Mouse (Mus musculus): ENCODE results near the gene Slc6a12. TPM values are rescaled to one million over a fixed set of nuclear protein-coding genes. Genes with fewer than 3 reads are reported as not detected.

The Slc6a12 gene
- not detected in 2 replicates for polyA plus RNA-seq (2015; fragmentation: Nextera tagmentation; extraction: Ambion mirVana)

DNA sequence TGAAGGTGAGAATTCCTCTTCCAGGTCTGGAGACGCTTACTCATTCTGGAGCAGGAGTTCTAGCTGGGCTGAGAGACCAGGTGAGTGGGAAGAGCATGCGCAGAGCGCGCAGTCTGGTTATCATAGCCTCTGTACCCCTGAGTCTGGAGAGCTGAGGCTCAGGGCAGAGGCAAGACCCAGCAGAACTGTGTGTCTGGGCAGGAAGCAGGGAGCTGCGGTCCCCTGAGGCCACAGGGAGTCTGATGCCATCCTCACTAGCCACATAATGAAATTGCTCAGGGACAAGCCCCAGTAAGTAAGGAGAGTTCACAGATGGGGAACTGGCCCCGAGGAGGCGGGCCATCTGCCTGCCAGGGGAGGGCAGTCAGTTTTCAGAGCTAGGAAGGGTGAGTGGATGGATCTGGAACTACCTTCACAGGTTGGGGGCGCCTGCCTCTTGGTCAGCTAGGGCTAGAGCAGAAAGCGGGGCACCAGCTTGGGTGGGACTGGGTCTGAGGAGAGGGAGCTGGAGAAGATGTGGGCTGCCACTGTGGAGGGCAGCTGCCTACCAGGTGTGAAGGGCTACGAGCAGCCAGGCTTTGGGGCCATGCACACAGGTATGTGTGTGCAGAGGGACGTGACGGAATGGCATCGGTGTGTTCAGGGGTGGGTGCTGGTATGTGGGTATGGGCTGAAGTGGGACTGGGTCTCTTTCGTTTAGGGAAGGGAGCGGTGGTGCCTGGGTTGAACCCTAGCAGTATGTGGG, at the start of gene Slc6a12:
Slc6a12 (plus strand) TSS at position 51 of the 745 bp plus-strand sequence.
- Histone ChIP-seq H3K9ac (ENCODE audit: low read length) (no peak within 1 kb of the TSS), H3K9me3 (replicated peaks; ENCODE audit: control insufficient read depth, low read length) (no peaks in the 10 kb centered on the region), H3K4me3 (ENCODE audit: low read length) (no peak within 1 kb of the TSS), H3K4me1 (ENCODE audit: control insufficient read depth, insufficient read depth, low read length) (no peaks in the 10 kb centered on the region), H3K27ac (ENCODE audit: low read length) (no peak within 1 kb of the TSS), H3K36me3 (ENCODE audit: control insufficient read depth, insufficient read depth) (no peaks in the 10 kb centered on the region), H3K4me2 (ENCODE audit: low read depth, low read length) (no peak within 1 kb of the TSS), H3K27me3 (ENCODE audit: control insufficient read depth, insufficient read depth, low read length) (peaks cover 4% of the 10 kb centered on the region; the same call in 1 of the 2 replicates)
- 66% methylated on average over 15 of the region's 15 CpGs for WGBS
- ATAC-seq (replicated peaks; ENCODE audit: extremely low read depth, insufficient read depth, low FRiP score): 0 out of 2 replicates have a peak, but pooled peaks have one; percentile 25

GRCm38 (mm10) chr6:121299317-121299716, 43.6 kb upstream of the Slc6a12 start:
- Histone ChIP-seq H3K4me1 (ENCODE audit: control insufficient read depth, insufficient read depth, low read length) (peaks cover 10% of the 10 kb centered on the region), H3K36me3 (ENCODE audit: control insufficient read depth, insufficient read depth) (no peaks in the 10 kb centered on the region), H3K4me3 (ENCODE audit: low read length) (no peak overlapping the region), H3K9me3 (replicated peaks; ENCODE audit: control insufficient read depth, low read length) (no peaks in the 10 kb centered on the region), H3K27me3 (ENCODE audit: control insufficient read depth, insufficient read depth, low read length) (no peaks in the 10 kb centered on the region; the same call in 1 of the 2 replicates), H3K4me2 (ENCODE audit: low read depth, low read length) (peak overlapping the region; percentile 62; the same call in 1 of the 2 replicates), H3K27ac (ENCODE audit: low read length) (no peak overlapping the region), H3K9ac (ENCODE audit: low read length) (no peak overlapping the region)
- ATAC-seq (replicated peaks; ENCODE audit: extremely low read depth, insufficient read depth, low FRiP score): no peak
- 45% methylated on average over 7 of the region's 7 CpGs for WGBS

- H3K27ac ChIP-seq (ENCODE audit: low read length): peak within 1 kb of the TSS; percentile 26; the same call in 1 of the 2 replicates
Observed at GRCm38 (mm10) chr6:121299954-121300353, 42.9 kb upstream of the Slc6a12 start, which contains the start of gene Slc6a13. TSS of gene Slc6a13 (plus strand) at chr6:121300227.

DNA sequence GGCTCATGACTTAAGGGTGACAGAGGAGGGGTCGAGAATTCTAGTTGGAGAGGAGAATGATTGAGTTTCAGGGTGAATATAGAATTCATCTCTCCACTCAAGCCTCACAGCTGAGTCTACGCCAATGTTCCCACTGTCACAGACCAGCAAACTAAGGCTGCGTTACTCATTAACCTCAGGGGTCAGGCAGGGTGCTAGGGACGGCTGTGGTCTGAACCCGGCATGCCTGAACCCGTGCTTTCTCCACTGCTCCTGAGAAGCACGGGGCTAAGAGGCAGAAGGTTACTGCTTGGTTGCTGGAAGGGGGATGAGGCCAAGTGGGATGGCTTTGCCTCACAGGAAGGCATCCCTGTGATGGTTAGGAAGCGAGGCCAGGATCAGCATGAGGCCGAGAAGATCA, 42.4 kb upstream of the Slc6a12 start:
- Histone ChIP-seq H3K4me3 (ENCODE audit: low read length) (peak overlapping the region; percentile 39), H3K27ac (ENCODE audit: low read length) (peak overlapping the region; percentile 12; the same call in 1 of the 2 replicates), H3K4me1 (ENCODE audit: control insufficient read depth, insufficient read depth, low read length) (peaks cover 10% of the 10 kb centered on the region), H3K4me2 (ENCODE audit: low read depth, low read length) (peak overlapping the region; percentile 62), H3K27me3 (ENCODE audit: control insufficient read depth, insufficient read depth, low read length) (no peaks in the 10 kb centered on the region; the same call in 1 of the 2 replicates), H3K9ac (ENCODE audit: low read length) (0 out of 2 replicates have a peak overlapping the region, but pooled peaks have one; percentile 47), H3K9me3 (replicated peaks; ENCODE audit: control insufficient read depth, low read length) (no peaks in the 10 kb centered on the region), H3K36me3 (ENCODE audit: control insufficient read depth, insufficient read depth) (no peaks in the 10 kb centered on the region)
- ATAC-seq (replicated peaks; ENCODE audit: extremely low read depth, insufficient read depth, low FRiP score): no peak
- WGBS: 38% methylated on average over 9 of the region's 9 CpGs

More at GRCm38 (mm10) chr6:121299954-121300353, 42.9 kb upstream of the Slc6a12 start, which contains the start of gene Slc6a13:
- Histone ChIP-seq H3K4me1 (ENCODE audit: control insufficient read depth, insufficient read depth, low read length) (peaks cover 10% of the 10 kb centered on the region), H3K9ac (ENCODE audit: low read length) (0 out of 2 replicates have a peak within 1 kb of the TSS, but pooled peaks have one; percentile 47), H3K36me3 (ENCODE audit: control insufficient read depth, insufficient read depth) (no peaks in the 10 kb centered on the region), H3K4me3 (ENCODE audit: low read length) (peak within 1 kb of the TSS; percentile 39), H3K27me3 (ENCODE audit: control insufficient read depth, insufficient read depth, low read length) (no peaks in the 10 kb centered on the region; the same call in 1 of the 2 replicates), H3K4me2 (ENCODE audit: low read depth, low read length) (peak within 1 kb of the TSS; percentile 62), H3K9me3 (replicated peaks; ENCODE audit: control insufficient read depth, low read length) (no peaks in the 10 kb centered on the region)
- WGBS: 4% methylated on average over 11 of the region's 11 CpGs
- ATAC-seq (replicated peaks; ENCODE audit: extremely low read depth, insufficient read depth, low FRiP score): peak; percentile 90

- 63% methylated on average over 10 of the region's 10 CpGs for WGBS
- Histone ChIP-seq H3K27ac (ENCODE audit: low read length) (no peak overlapping the region), H3K4me2 (ENCODE audit: low read depth, low read length) (no peak overlapping the region), H3K27me3 (ENCODE audit: control insufficient read depth, insufficient read depth, low read length) (no peaks in the 10 kb centered on the region), H3K9me3 (replicated peaks; ENCODE audit: control insufficient read depth, low read length) (no peaks in the 10 kb centered on the region), H3K36me3 (ENCODE audit: control insufficient read depth, insufficient read depth) (no peaks in the 10 kb centered on the region), H3K4me3 (ENCODE audit: low read length) (no peak overlapping the region), H3K4me1 (ENCODE audit: control insufficient read depth, insufficient read depth, low read length) (peaks cover 10% of the 10 kb centered on the region), H3K9ac (ENCODE audit: low read length) (no peak overlapping the region)
- ATAC-seq (replicated peaks; ENCODE audit: extremely low read depth, insufficient read depth, low FRiP score): no peak
Observed at GRCm38 (mm10) chr6:121303466-121304220, 39.2 kb upstream of the Slc6a12 start.

DNA sequence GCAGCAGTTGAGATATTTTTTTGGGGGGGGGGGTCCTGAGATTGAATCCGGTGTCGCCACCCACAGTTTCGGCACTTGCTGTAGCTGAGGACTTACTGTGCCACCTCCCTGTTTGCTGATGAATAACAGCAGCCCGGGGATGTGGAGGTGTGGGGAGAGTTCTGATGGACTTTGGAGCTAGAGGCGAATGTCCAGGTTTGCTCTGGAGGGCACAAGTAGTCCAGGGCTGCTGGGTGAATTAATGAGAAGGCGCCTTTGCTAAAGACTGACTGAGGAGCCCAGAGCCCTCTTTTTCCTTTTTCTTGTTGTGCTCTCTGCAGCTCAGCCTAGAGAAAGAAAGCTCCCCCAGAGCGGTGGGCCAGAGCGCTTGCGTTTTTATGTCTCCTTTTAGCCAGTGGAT, 38.2 kb upstream of the Slc6a12 start:
- Histone ChIP-seq H3K27me3 (ENCODE audit: control insufficient read depth, insufficient read depth, low read length) (no peaks in the 10 kb centered on the region), H3K4me3 (ENCODE audit: low read length) (no peak overlapping the region), H3K27ac (ENCODE audit: low read length) (no peak overlapping the region), H3K4me1 (ENCODE audit: control insufficient read depth, insufficient read depth, low read length) (peaks cover 9% of the 10 kb centered on the region), H3K9ac (ENCODE audit: low read length) (no peak overlapping the region), H3K36me3 (ENCODE audit: control insufficient read depth, insufficient read depth) (no peaks in the 10 kb centered on the region), H3K9me3 (replicated peaks; ENCODE audit: control insufficient read depth, low read length) (no peaks in the 10 kb centered on the region), H3K4me2 (ENCODE audit: low read depth, low read length) (no peak overlapping the region)
- no peak for ATAC-seq (replicated peaks; ENCODE audit: extremely low read depth, insufficient read depth, low FRiP score)
- 77% methylated on average over 9 of the region's 9 CpGs for WGBS

DNA sequence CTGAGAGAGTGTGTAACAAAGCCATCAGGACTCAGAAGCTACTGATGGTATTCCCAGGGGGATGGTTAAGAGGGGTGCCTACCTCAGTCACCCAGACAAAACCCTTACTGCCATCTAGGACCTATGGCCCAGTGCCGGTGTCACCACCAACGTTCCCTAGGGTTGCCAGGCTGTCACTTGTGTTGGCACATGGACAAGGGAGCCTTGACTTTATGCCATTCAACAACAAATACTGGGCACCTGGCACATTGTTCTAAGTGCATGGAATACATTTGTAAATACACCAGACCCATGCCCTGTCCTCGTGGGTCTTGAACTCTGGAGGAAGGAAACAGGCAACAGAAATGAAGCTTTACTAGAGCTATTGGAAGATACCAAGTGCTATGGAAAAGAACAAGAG, 37.3 kb upstream of the Slc6a12 start:
- H3K4me1 ChIP-seq (ENCODE audit: control insufficient read depth, insufficient read depth, low read length): peaks cover 1% of the 10 kb centered on the region
- no peak overlapping the region for H3K9ac ChIP-seq (ENCODE audit: low read length)
- H3K4me2 ChIP-seq (ENCODE audit: low read depth, low read length): no peak overlapping the region
- no peaks in the 10 kb centered on the region for H3K9me3 ChIP-seq (replicated peaks; ENCODE audit: control insufficient read depth, low read length)
- ATAC-seq (replicated peaks; ENCODE audit: extremely low read depth, insufficient read depth, low FRiP score): no peak
- WGBS: 83% methylated on average over 3 of the region's 3 CpGs
- no peak overlapping the region for H3K27ac ChIP-seq (ENCODE audit: low read length)
- H3K36me3 ChIP-seq (ENCODE audit: control insufficient read depth, insufficient read depth): no peaks in the 10 kb centered on the region
- H3K4me3 ChIP-seq (ENCODE audit: low read length): no peak overlapping the region
- H3K27me3 ChIP-seq (ENCODE audit: control insufficient read depth, insufficient read depth, low read length): no peaks in the 10 kb centered on the region

DNA sequence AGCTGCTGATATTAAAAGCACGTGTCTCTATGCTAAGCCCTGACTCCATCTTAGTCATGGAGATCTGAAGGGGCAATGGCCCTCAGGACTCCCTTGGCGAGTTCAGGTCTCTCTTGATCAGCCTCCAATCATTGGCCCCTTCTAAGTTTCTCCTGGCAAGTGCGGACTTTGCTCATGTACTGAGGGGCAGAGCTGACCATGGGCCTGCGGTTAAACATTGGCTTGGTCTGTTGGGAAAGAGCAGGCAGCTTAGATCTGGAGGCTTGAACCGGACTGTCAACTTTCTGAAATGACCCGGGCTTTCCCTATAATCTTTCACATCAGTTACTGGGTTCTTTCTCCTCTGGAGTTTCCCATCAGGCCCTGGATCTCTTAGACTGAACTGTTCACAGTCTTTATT, 31.9 kb upstream of the Slc6a12 start:
- H3K27me3 ChIP-seq (ENCODE audit: control insufficient read depth, insufficient read depth, low read length): no peaks in the 10 kb centered on the region
- 82% methylated on average over 6 of the region's 6 CpGs for WGBS
- H3K36me3 ChIP-seq (ENCODE audit: control insufficient read depth, insufficient read depth): no peaks in the 10 kb centered on the region
- no peak overlapping the region for H3K9ac ChIP-seq (ENCODE audit: low read length)
- H3K4me2 ChIP-seq (ENCODE audit: low read depth, low read length): no peak overlapping the region
- H3K4me3 ChIP-seq (ENCODE audit: low read length): no peak overlapping the region
- no peaks in the 10 kb centered on the region for H3K9me3 ChIP-seq (replicated peaks; ENCODE audit: control insufficient read depth, low read length)
- ATAC-seq (replicated peaks; ENCODE audit: extremely low read depth, insufficient read depth, low FRiP score): no peak
- H3K27ac ChIP-seq (ENCODE audit: low read length): no peak overlapping the region
- no peaks in the 10 kb centered on the region for H3K4me1 ChIP-seq (ENCODE audit: control insufficient read depth, insufficient read depth, low read length)

All from heart, embryonic 16.5 days (tissue).